Mouse (Mus musculus): Measurements from ENCODE around the gene Fabp1. TPM values are rescaled to one million over a fixed set of nuclear protein-coding genes. Genes with fewer than 3 reads are reported as not detected.

The Fabp1 gene
- total RNA-seq (2021): not detected
- long read RNA-seq, experiment 1: 0 reads
- long read RNA-seq, experiment 2: 0 reads

- no peak for DNase-seq (ENCODE audit: low spot score in 2 of 2)
These were observed at the start of gene Fabp1 for GRCm38 (mm10) chr6:71199612-71200011. Fabp1 (plus strand) TSS chr6:71199827.

GRCm38 (mm10) chr6:71151098-71151497 is 48.5 kb upstream of the Fabp1 start:
- no peak for DNase-seq (ENCODE audit: low spot score in 2 of 2)

- DNase-seq (ENCODE audit: low spot score in 2 of 2): no peak
These were observed 46.1 kb upstream of the Fabp1 start for GRCm38 (mm10) chr6:71153486-71153885.

- DNase-seq (ENCODE audit: low spot score in 2 of 2): no peak
These were observed 44.8 kb upstream of the Fabp1 start for GRCm38 (mm10) chr6:71154861-71155260.

- DNase-seq (ENCODE audit: low spot score in 2 of 2): no peak
These were observed 42.8 kb upstream of the Fabp1 start for GRCm38 (mm10) chr6:71156674-71157326.

- DNase-seq (ENCODE audit: low spot score in 2 of 2): no peak
These were observed 38.3 kb upstream of the Fabp1 start for GRCm38 (mm10) chr6:71161290-71161689.

GRCm38 (mm10) chr6:71162269-71162668 is 37.4 kb upstream of the Fabp1 start:
- no peak for DNase-seq (ENCODE audit: low spot score in 2 of 2)

- DNase-seq (ENCODE audit: low spot score in 2 of 2): no peak
These were observed 35.2 kb upstream of the Fabp1 start for GRCm38 (mm10) chr6:71164394-71164793.

GRCm38 (mm10) chr6:71166551-71167169 is 33.0 kb upstream of the Fabp1 start:
- DNase-seq (ENCODE audit: low spot score in 2 of 2): peak in 1 of 2 experiments; percentile 9

- no peak for DNase-seq (ENCODE audit: low spot score in 2 of 2)
These were observed 26.6 kb upstream of the Fabp1 start for GRCm38 (mm10) chr6:71172812-71173580.

GRCm38 (mm10) chr6:71180596-71180995 is 19.0 kb upstream of the Fabp1 start:
- DNase-seq (ENCODE audit: low spot score in 2 of 2): no peak

GRCm38 (mm10) chr6:71184941-71185604 is 14.6 kb upstream of the Fabp1 start:
- no peak for DNase-seq (ENCODE audit: low spot score in 2 of 2)

- DNase-seq (ENCODE audit: low spot score in 2 of 2): no peak
These were observed 10.0 kb upstream of the Fabp1 start for GRCm38 (mm10) chr6:71189578-71189977.

- DNase-seq (ENCODE audit: low spot score in 2 of 2): no peak
These were observed 9.1 kb upstream of the Fabp1 start for GRCm38 (mm10) chr6:71190501-71190900.

- no peak for DNase-seq (ENCODE audit: low spot score in 2 of 2)
These were observed 6.4 kb upstream of the Fabp1 start for GRCm38 (mm10) chr6:71193151-71193740.

GRCm38 (mm10) chr6:71196107-71196506 is 3.5 kb upstream of the Fabp1 start:
- DNase-seq (ENCODE audit: low spot score in 2 of 2): no peak

- no peak for DNase-seq (ENCODE audit: low spot score in 2 of 2)
These were observed 1.7 kb upstream of the Fabp1 start for GRCm38 (mm10) chr6:71197636-71198535.

GRCm38 (mm10) chr6:71201925-71202324 is 2.3 kb downstream of the Fabp1 start:
- no peak for DNase-seq (ENCODE audit: low spot score in 2 of 2)

- no peak for DNase-seq (ENCODE audit: low spot score in 2 of 2)
These were observed 4.0 kb downstream of the Fabp1 start for GRCm38 (mm10) chr6:71203674-71204073.

GRCm38 (mm10) chr6:71204166-71204565 is 4.5 kb downstream of the Fabp1 start:
- DNase-seq (ENCODE audit: low spot score in 2 of 2): no peak
